ENCODE assay signal across 7 mouse cellular contexts in the genomic region with DNA sequence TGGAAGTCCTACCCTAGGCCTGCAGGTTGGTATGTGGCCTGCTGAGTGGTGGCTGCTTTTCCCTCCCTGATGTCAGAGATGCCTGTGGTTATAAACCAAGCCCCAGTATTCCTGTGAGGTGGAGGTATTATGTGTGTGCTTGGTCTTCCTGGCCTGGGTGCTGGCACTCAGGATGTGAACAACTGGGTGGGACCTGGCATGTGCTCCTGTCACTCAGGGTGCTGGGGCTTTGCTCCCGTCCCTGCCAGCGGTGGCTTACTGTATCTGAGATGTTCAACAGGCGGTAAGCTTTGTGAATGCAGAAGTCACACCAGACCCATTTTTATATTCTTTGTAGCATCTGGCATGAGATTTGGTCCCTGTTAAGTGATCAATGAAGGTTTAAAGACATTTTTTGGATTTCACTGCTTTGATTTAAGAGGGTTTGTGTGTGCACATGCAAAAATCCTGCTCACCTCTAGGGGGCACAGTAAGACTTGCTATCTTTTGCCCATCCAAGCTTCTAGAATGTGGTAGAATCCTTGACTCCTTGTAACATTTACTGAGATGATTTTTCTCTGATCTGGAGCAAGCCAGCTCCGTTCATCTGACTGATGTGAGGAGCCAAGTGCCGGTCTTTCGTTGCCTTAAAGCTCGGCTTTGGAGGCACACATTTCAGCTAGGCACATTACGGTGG. TPM values are rescaled to one million over a fixed set of nuclear protein-coding genes. Genes with fewer than 3 reads are reported as not detected.
DNase-seq lines count a peak whose midpoint lies in the region; ATAC-seq and TF ChIP-seq lines count a peak whose summit lies in the region.

No protein-coding gene starts in this region.

- no peak for TF ChIP-seq EP300 in lung, postnatal 0 days (IDR thresholded peaks at IDR 0.05)

- no peak overlapping the region for H3K9ac ChIP-seq in lung, postnatal 0 days (replicated peaks; ENCODE audit: low read depth)

- 67% methylated on average over 8 of the region's 8 CpGs for WGBS in lung, postnatal 0 days

- peak; percentile 55; the same call in 1 of the 2 replicates for ATAC-seq in granulocyte monocyte progenitor cell, adult 5-6 weeks (replicated peaks; ENCODE audit: poor library complexity, severe bottlenecking)
- no peak for ATAC-seq in lung, postnatal 0 days

- H3K4me3 ChIP-seq in E14TG2a.4 (replicated peaks; ENCODE audit: low read length), result no peak overlapping the region
- no peak overlapping the region for H3K4me3 ChIP-seq in lung, postnatal 0 days (ENCODE audit: low read depth, low read length)

- no peak overlapping the region for H3K27ac ChIP-seq in lung, postnatal 0 days (ENCODE audit: low read length)

- H3K36me3 ChIP-seq in E14TG2a.4 (ENCODE audit: insufficient read depth, low read length), result peaks cover 52% of the 10 kb centered on the region
- no peaks in the 10 kb centered on the region for H3K36me3 ChIP-seq in lung, postnatal 0 days (ENCODE audit: insufficient read depth, low read length)

- peak; percentile 59 for DNase-seq in R1 (ENCODE audit: low read depth, low spot score)
- peak; percentile 68 for DNase-seq in embryo, embryonic 10 days (ENCODE audit: low spot score)
- peak; percentile 51 to 92 for DNase-seq in layer of hippocampus, adult 18-20 months (ENCODE audit: low spot score in 2 of 2)
- peak; percentile 85 for DNase-seq in lung, postnatal 0 days (ENCODE audit: low spot score)
- DNase-seq in right cerebral cortex, adult 2 months (ENCODE audit: low spot score in 2 of 2), result peak; percentile 84 to 88

- peak; percentile 81 for TF ChIP-seq CTCF in E14TG2a.4 (conservative IDR thresholded peaks at IDR 0.05; ENCODE audit: low read length)
- TF ChIP-seq CTCF in lung, postnatal 0 days (IDR thresholded peaks at IDR 0.05), result peak; percentile 81

- H3K4me2 ChIP-seq in lung, postnatal 0 days (replicated peaks; ENCODE audit: low read depth, low read length), result no peak overlapping the region

- no peaks in the 10 kb centered on the region for H3K27me3 ChIP-seq in E14TG2a.4 (ENCODE audit: insufficient read depth, low read length)
- no peaks in the 10 kb centered on the region for H3K27me3 ChIP-seq in lung, postnatal 0 days (replicated peaks; ENCODE audit: insufficient read depth, low read length)

- H3K4me1 ChIP-seq in E14TG2a.4 (replicated peaks; ENCODE audit: low read depth, low read length), result peaks cover 17% of the 10 kb centered on the region
- no peaks in the 10 kb centered on the region for H3K4me1 ChIP-seq in lung, postnatal 0 days (ENCODE audit: insufficient read depth, low read depth, low read length)

- no peaks in the 10 kb centered on the region for H3K9me3 ChIP-seq in E14TG2a.4 (ENCODE audit: low read length)
- no peaks in the 10 kb centered on the region for H3K9me3 ChIP-seq in lung, postnatal 0 days (ENCODE audit: low read length)

RNA-seq across cellular contexts. Expression of gene Wars, which starts 9.8 kb away (rescaled TPM):
- total RNA-seq in granulocyte monocyte progenitor cell, adult 5-6 weeks (2014; fragmentation: Nextera tagmentation), result 27.5 and 42.9 TPM in 2 replicates
- total RNA-seq in granulocyte monocyte progenitor cell, adult 5-6 weeks (2017), result 65.5 and 69.5 TPM in 2 replicates
- 10 to 100 TPM; 84.7 to 91.2 TPM for total RNA-seq in layer of hippocampus, adult 18-20 months (2021)
- polyA plus RNA-seq in lung, postnatal 0 days (2015; fragmentation: Nextera tagmentation; extraction: Ambion mirVana), result 84.0 and 84.3 TPM in 2 replicates

RNA-seq across cellular contexts. Expression of gene Wdr25, which starts 10.3 kb away (rescaled TPM):
- 7.9 and 16.6 TPM in 2 replicates for total RNA-seq in granulocyte monocyte progenitor cell, adult 5-6 weeks (2014; fragmentation: Nextera tagmentation)
- total RNA-seq in granulocyte monocyte progenitor cell, adult 5-6 weeks (2017), result 3.4 and 8.1 TPM in 2 replicates
- 10 to 100 TPM; 11.6 to 14.3 TPM for total RNA-seq in layer of hippocampus, adult 18-20 months (2021)
- 4.8 and 7.3 TPM in 2 replicates for polyA plus RNA-seq in lung, postnatal 0 days (2015; fragmentation: Nextera tagmentation; extraction: Ambion mirVana)
